Mouse (Mus musculus): ENCODE results near the gene Smad5.

DNA sequence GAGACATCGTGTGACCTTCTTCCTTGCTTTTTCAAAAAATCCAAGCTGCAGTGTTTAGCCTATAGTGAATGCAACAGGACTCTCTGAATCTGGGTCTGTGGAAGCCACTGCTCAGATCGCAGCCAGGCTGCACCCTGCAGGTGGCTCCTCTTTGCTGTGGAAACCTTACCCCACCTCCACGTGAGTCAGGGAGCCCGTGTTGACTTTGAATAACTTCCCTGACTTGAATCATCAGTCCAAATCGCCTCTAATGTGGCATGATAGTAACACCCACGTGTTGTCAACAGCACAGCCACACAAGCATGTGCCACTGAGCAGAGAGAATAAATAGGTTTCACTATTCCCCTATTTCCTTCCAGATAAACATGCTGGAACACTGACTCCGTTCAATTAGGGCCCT is 10.8 kb upstream of the Smad5 start:
- no peak for TF ChIP-seq TAL1 (conservative IDR thresholded peaks at IDR 0.05; ENCODE audit: low read depth, low read length)
- TF ChIP-seq CTCF (IDR thresholded peaks at IDR 0.05; ENCODE audit: low read depth, low read length): no peak
- no peak for TF ChIP-seq GATA1 (IDR thresholded peaks at IDR 0.05; ENCODE audit: borderline replicate concordance, low read length)
- TF ChIP-seq GATA2 (IDR thresholded peaks at IDR 0.05; ENCODE audit: borderline replicate concordance, low read depth, low read length): no peak
